Mouse (Mus musculus) E14TG2a.4 (cell line): ENCODE data around the gene B3galt5.
A peak's percentile ranks its signal among the peaks of the same experiment; 100 is the strongest.

ENCODE experiments used
- H3K27me3 ChIP-seq: 2 replicates; pipeline ENCODE4 v1.6.1; 2014; ENCODE audit warnings: low read length, control low read depth; ENCODE audit not compliant: insufficient read depth
- H3K36me3 ChIP-seq: 2 replicates; pipeline ENCODE4 v1.6.1; 2014; ENCODE audit warnings: low read length, control low read depth; ENCODE audit not compliant: insufficient read depth
- H3K4me1 ChIP-seq: replicated peaks from 2 replicates; pipeline ENCODE4 v1.6.1; 2014; ENCODE audit warnings: low read depth, low read length, control low read depth
- H3K4me3 ChIP-seq: replicated peaks from 2 replicates; pipeline ENCODE4 v1.5.1; 2014; ENCODE audit warnings: mild to moderate bottlenecking, low read length
- H3K9me3 ChIP-seq: 2 replicates; pipeline ENCODE4 v1.6.1; 2014; ENCODE audit warnings: low read length, control low read depth
- CTCF ChIP-seq: conservative IDR thresholded peaks from 2 replicates; pipeline ENCODE4 v1.5.1; 2014; ENCODE audit warnings: low read length
- NANOG ChIP-seq: IDR thresholded peaks from 2 replicates; pipeline ENCODE4 v1.6.1; 2014; ENCODE audit warnings: borderline replicate concordance, low read length, mixed read lengths
- POU5F1 ChIP-seq: IDR thresholded peaks from 2 replicates; pipeline ENCODE4 v1.6.1; 2014; ENCODE audit warnings: low read length, borderline replicate concordance

B3galt5 gene

DNA sequence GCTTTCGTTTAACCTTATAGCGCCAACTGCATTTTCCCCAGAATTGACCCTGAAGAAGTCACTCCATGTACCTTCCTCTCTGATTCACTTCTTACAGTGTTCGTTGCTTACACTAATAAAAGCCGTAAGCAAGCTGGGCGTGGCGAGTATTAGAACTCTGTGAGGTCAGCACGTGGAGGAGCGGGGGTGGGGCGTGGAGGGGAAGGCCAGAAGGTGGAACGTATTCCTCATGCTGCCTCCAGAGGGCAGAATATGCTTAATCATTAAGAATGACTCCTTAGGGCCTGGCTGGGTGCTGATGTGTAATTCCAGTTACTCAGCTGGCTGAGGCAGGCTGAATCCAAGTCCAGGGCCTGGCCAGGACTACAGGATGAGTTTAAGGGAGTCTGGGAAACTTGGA lies 122.3 kb downstream of the B3galt5 start:
- TF ChIP-seq CTCF (peak; percentile 53), POU5F1 (no peak)
- peaks cover 14% of the 10 kb centered on the region; the same call in 1 of the 2 replicates for H3K27me3 ChIP-seq
- H3K36me3 ChIP-seq: no peaks in the 10 kb centered on the region
- no peaks in the 10 kb centered on the region for H3K9me3 ChIP-seq
- H3K4me3 ChIP-seq: no peak overlapping the region
- peaks cover 13% of the 10 kb centered on the region for H3K4me1 ChIP-seq

DNA sequence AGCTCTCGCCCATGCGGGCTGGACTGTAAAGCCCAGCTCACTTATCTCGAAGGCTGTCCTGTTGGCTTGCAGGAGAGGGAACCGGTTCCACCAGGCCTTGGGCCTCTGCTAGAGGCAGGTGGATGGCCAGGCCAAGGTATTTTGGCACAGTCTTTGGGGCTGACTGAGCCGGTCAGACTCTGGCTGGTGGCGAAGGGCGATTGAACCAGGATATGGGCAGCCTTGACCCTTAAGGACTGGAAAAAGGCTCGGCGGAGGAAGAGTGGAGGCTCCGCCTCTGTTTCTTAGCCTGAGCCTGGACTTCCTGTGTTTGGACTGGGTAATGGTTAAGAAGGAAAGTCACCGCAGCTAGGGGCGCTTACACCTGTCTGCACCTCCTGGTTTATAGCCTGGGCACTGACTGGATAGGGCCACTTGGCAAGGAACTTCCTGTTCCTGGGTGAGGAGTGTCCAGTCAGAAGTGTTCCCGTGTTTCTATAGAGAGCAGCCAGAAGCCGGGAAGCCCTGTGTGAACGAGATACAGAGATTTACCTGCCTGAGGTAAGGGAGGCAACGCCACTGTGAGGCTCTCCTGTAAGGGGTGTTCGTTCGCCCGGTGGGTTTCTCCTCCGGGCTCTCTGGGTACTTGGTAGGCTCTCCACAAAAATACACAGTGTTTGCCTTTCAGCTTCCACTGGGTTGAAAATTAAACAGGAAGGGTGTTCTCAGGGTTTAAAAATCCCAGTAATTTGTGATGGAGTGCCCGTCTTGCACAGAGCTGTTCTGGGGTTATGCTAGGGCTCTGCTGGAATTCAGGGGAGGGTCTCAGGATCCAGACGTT lies 125.9 kb downstream of the B3galt5 start:
- TF ChIP-seq POU5F1: no peak
- TF ChIP-seq CTCF: no peak
- no peak for TF ChIP-seq NANOG
- peaks cover 9% of the 10 kb centered on the region for H3K4me1 ChIP-seq
- peaks cover 16% of the 10 kb centered on the region for H3K27me3 ChIP-seq
- H3K9me3 ChIP-seq: no peaks in the 10 kb centered on the region
- peak overlapping the region; percentile 65 for H3K4me3 ChIP-seq
- H3K36me3 ChIP-seq: no peaks in the 10 kb centered on the region

DNA sequence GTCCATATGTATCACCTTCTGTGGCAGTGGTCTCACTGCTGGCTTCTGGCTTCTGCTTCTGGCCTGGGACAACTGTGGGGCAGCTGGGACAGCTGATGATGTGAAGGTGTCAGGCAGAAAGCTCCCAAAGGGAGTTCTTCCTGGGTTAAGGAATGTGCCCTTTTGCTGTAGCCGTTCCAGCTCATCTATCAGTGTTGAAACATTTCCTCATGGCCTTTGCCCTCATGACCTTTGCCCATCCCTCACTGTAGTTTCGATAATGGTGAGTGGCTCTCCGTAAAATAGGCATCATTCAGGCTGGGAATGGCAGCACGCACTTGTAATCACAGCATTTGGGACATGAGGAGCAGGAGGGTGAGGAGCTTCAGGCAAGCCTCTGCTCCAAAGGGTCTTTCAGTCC lies 127.3 kb downstream of the B3galt5 start:
- Histone ChIP-seq H3K36me3 (no peaks in the 10 kb centered on the region), H3K27me3 (peaks cover 16% of the 10 kb centered on the region), H3K4me3 (no peak overlapping the region), H3K4me1 (peaks cover 14% of the 10 kb centered on the region), H3K9me3 (no peaks in the 10 kb centered on the region)
- TF ChIP-seq POU5F1: no peak
- no peak for TF ChIP-seq NANOG
- TF ChIP-seq CTCF: no peak

DNA sequence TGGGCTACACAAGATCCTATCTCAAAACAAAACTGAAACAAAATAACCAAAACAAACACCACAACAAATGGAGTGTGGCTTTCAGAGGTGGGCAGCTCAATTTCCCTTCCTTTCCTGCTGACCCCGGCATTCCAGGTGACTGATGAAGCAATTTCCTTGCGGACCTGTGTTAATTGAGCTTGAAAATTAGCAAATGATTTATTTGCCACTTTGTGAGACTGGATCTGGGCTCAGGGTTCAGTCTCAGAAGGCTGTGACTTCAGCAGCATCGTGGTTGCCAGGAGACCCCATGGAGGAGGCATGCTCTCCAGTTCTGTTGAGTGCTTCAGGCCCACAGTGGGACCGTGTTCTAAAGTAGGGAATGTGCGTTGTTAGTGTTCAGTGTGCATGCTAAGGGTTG lies 127.7 kb downstream of the B3galt5 start:
- TF ChIP-seq POU5F1: no peak
- no peak for TF ChIP-seq NANOG
- no peak for TF ChIP-seq CTCF
- H3K9me3 ChIP-seq: no peaks in the 10 kb centered on the region

DNA sequence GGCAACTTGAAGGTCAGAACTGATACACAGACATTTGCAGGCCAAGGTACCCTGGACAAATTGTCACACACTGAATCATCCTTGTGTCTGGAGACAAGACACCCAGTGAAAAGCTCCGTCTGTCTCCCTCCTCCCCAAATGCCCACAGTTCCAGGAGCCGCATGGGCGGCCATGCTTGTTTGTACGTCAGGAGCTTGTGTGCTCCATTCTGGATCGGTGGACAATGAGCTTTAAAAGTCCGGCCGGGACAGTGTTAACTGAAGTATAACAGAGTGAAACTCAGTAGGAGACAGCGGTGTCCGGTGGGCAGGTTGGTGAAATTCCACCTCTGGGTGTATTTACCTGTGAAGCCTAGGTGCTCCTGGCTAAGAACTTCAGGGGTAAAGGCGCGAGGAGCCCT lies 129.3 kb downstream of the B3galt5 start:
- Histone ChIP-seq H3K27me3 (peaks cover 16% of the 10 kb centered on the region), H3K4me1 (peaks cover 14% of the 10 kb centered on the region), H3K4me3 (no peak overlapping the region), H3K9me3 (no peaks in the 10 kb centered on the region), H3K36me3 (no peaks in the 10 kb centered on the region)
- no peak for TF ChIP-seq CTCF
- no peak for TF ChIP-seq NANOG
- no peak for TF ChIP-seq POU5F1

More for the DNA sequence above, 127.7 kb downstream of the B3galt5 start:
- no peak overlapping the region for H3K4me3 ChIP-seq
- no peaks in the 10 kb centered on the region for H3K36me3 ChIP-seq
- peaks cover 16% of the 10 kb centered on the region for H3K27me3 ChIP-seq
- H3K4me1 ChIP-seq: peaks cover 14% of the 10 kb centered on the region
